Mouse (Mus musculus) ES-Bruce4 (cell line): ENCODE measurements at regions not wholly inside any gene's neighbourhood (a gene's known extent, or its start where the extent isn't known, plus 50 kb on each side); places are given as distances from the start of the nearest gene placed in this dataset.

Experiments
- CTCF ChIP-seq: IDR thresholded peaks from one replicate; pipeline ENCODE4 v1.8.1; 2011; ENCODE audit warnings: low read depth, low read length
- EP300 ChIP-seq: IDR thresholded peaks from 2 replicates; pipeline ENCODE4 v1.6.1; 2011; ENCODE audit warnings: low read depth, low read length; ENCODE audit not compliant: insufficient read depth
- POLR2A ChIP-seq: IDR thresholded peaks from one replicate; pipeline ENCODE4 v1.8.1; 2011; ENCODE audit warnings: low read length; ENCODE audit not compliant: insufficient read depth

- TF ChIP-seq CTCF (no peak), POLR2A (no peak), EP300 (0 out of 2 replicates have a peak, but pooled peaks have one; percentile 5)
Measured at GRCm38 (mm10) chr12:106478381-106478781, 468.4 kb downstream of the Vrk1 start.
